Mouse (Mus musculus): ENCODE measurements at regions not wholly inside any gene's neighbourhood (a gene's known extent, or its start where the extent isn't known, plus 50 kb on each side); places are given as distances from the start of the nearest gene placed in this dataset.

DNA sequence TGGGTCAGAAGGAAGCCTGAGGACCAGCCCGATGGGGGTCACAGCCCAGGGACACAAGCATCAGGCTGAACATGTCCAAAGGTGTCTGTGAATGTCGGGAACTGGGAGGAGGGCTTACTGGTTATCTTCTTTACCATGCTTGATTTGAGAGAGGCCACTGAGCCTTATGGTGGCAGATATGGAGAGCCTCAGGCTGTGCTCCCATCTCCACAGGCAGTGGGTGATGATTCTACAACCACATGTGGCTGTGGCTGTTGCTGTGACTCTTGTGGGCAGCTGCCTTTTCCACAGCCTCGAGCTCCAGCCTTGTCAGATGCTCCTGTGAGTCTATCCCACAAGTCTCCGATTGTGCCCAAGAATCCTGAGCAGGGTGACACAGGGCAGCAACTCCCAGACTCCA is 118.4 kb downstream of the Matn1 start:
- TF ChIP-seq POLR2A (IDR thresholded peaks at IDR 0.05; ENCODE audit: control insufficient read depth, low read depth, low read length) (no peak), CTCF (IDR thresholded peaks at IDR 0.05; ENCODE audit: control insufficient read depth, insufficient read depth, insufficient replicate concordance, low read depth, low read length) (no peak)

All from testis, adult 2 months (tissue).